Mouse (Mus musculus) lung, adult 2 months (tissue): ENCODE measurements around the gene Mgst2. TPM values are rescaled to one million over a fixed set of nuclear protein-coding genes. Genes with fewer than 3 reads are reported as not detected.

ENCODE experiments used
- DNase-seq: peaks from one replicate; pipeline ENCODE4 v3.0.0; 2022
- H3K4me1 ChIP-seq: fragments of 200-500 bp; 2 replicates; pipeline ENCODE4 v1.6.1; 2011; ENCODE audit warnings: low read length; ENCODE audit not compliant: control insufficient read depth, insufficient read depth
- H3K4me3 ChIP-seq: fragments of 200-500 bp; replicated peaks from 2 replicates; pipeline ENCODE3; 2011; ENCODE audit warnings: low read depth, mild to moderate bottlenecking, control low read depth, low read length; ENCODE audit errors: extremely low read depth
- CTCF ChIP-seq: fragments of 200-500 bp; IDR thresholded peaks from 2 replicates; pipeline ENCODE4 v1.5.1; 2011; ENCODE audit warnings: mild to moderate bottlenecking, low read length, control low read depth; ENCODE audit not compliant: insufficient read depth
- POLR2A ChIP-seq: fragments of 200-500 bp; IDR thresholded peaks from 2 replicates; pipeline ENCODE4 v1.6.1; 2011; ENCODE audit warnings: low read depth, mild to moderate bottlenecking, control low read depth, low read length, borderline replicate concordance; ENCODE audit errors: extremely low read depth
- WGBS: fragments of 180-500 bp; shearing (Covaris S2); methylation state at CpG from one replicate; pipeline ENCODE4 v1.1.7; 2018; 5-methylcytosine and 5-hydroxymethylcytosine counted together
- polyA plus RNA-seq: library from polyadenylated mRNA; depleted of rRNA; stranded (reverse); fragments of >200 nt; gene quantifications from 2 replicates; pipeline ENCODE4 v1.2.3, GENCODE M21; 2012; rRNA removed

Gene Mgst2
- polyA plus RNA-seq, result 1.3 and 3.6 TPM in 2 replicates

DNA sequence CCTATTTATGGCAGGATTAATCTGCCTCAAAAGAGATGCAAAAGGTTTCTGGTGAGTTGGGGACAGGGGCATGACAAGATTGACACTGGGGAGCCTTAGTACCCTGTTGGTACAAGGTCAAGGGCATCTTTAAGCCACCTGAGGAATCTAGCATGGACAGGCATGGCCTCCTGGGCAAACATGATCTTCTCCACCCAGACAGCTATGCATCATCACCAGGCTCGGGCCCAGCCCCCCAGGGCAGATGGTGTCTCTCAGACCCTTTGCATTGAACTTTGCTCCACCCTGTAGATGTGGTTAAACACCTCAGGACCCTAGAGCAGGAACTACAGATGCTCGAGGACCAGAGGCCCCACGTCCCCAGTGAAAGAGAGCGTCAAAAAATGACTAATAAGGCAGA is at the start of gene Mgst2:
Gene Mgst2 (plus strand): TSS at position 301 of the 400 bp plus-strand sequence.
- 66% methylated on average over 4 of the region's 4 CpGs for WGBS
- 0 out of 2 replicates have a peak, but pooled peaks cover 2% of the 10 kb centered on the region for H3K4me1 ChIP-seq
- DNase-seq, result no peak
- TF ChIP-seq CTCF (no peak), POLR2A (no peak)
- H3K4me3 ChIP-seq, result no peak within 1 kb of the TSS

DNA sequence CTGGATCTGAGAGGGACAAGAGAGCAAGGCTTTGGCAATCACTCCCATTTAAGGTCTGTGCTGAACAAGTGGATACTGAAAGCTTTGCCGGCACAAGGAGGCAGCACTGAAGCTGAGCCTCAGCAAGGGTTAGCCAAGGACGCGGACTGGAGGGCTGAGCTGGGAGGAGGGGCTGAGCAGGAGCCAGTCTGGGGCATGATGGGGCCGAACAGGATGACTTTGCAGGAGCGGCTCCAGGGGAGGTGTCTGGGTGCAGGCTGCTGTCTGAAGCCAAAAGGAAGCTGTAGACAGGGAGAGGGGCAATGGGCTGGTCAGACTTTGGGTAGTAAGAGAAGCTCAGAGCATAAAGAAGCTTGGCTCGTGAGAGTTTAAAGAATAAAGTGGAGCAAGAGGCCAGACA is 48.2 kb upstream of the Mgst2 start:
- no peaks in the 10 kb centered on the region for H3K4me1 ChIP-seq
- H3K4me3 ChIP-seq, result no peak overlapping the region
- TF ChIP-seq CTCF, result peak; percentile 69
- no peak for TF ChIP-seq POLR2A
- peak; percentile 62 for DNase-seq
- WGBS, result 8% methylated on average over 6 of the region's 6 CpGs

DNA sequence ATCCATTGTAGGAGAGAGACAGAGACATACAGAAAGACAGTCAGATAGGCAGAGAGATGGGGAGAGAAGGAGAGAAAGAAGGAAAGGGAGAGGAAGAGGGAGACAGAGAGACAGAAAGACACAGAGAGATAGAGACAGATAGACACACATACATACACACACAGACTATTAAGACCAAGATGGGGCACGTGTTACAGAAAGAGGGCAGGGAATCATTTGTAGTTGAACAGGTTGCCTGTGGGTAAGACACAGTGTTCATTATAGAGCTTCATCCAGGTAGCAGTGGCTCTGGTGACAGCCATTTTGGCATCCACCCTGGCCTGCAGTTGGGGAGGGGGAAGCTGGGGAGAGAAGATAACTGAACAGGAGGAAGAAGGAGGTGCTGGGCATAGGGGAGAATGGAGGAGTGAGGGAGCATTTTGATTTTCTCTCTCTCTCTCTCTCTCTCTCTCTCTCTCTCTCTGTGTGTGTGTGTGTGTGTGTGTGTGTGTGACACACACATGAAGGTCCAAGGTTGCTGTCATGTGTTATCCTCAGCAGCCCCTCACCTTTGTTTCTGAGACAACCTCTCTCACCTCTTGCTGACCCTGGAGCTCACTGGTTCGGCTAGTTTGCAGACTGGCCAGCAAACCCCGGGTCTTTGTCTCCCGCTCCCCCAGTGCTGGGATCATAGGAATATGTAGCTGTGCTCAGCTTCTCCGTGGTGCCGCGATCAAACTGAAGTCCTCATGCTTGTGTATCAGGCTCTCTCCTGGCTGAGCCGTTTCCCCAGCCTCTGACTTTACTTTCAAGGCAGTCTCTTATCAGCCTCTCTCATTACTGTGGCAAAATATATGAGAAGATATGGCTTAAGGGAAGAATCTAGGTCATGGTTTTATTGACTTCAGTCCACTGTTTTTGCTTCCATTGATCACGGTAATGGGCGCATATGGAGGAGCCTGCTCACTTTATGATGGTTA is 47.5 kb upstream of the Mgst2 start:
- TF ChIP-seq POLR2A, result no peak
- no peak for TF ChIP-seq CTCF
- H3K4me3 ChIP-seq, result no peak overlapping the region
- 83% methylated on average over 10 of the region's 10 CpGs for WGBS
- H3K4me1 ChIP-seq, result no peaks in the 10 kb centered on the region
- DNase-seq, result no peak

- H3K4me3 ChIP-seq, result no peak overlapping the region
- TF ChIP-seq POLR2A, result no peak
- TF ChIP-seq CTCF, result no peak
- 91% methylated on average over 13 of the region's 13 CpGs for WGBS
- DNase-seq, result no peak
- no peaks in the 10 kb centered on the region for H3K4me1 ChIP-seq
These were observed 45.9 kb upstream of the Mgst2 start for GRCm38 (mm10) chr3:51614278-51614677.

- WGBS, result 54% methylated on average over 2 of the region's 2 CpGs
- H3K4me3 ChIP-seq, result no peak overlapping the region
- H3K4me1 ChIP-seq, result peaks cover 3% of the 10 kb centered on the region; the same call in 1 of the 2 replicates
- peak; percentile 11 for DNase-seq
- TF ChIP-seq POLR2A, result no peak
- TF ChIP-seq CTCF, result no peak
These were observed 36.2 kb upstream of the Mgst2 start for GRCm38 (mm10) chr3:51623956-51624355.

GRCm38 (mm10) chr3:51627741-51628140 is 32.4 kb upstream of the Mgst2 start:
- Histone ChIP-seq H3K4me3 (no peak overlapping the region), H3K4me1 (peaks cover 3% of the 10 kb centered on the region; the same call in 1 of the 2 replicates)
- WGBS, result 75% methylated on average over 3 of the region's 3 CpGs
- TF ChIP-seq POLR2A (no peak), CTCF (no peak)
- no peak for DNase-seq

DNA sequence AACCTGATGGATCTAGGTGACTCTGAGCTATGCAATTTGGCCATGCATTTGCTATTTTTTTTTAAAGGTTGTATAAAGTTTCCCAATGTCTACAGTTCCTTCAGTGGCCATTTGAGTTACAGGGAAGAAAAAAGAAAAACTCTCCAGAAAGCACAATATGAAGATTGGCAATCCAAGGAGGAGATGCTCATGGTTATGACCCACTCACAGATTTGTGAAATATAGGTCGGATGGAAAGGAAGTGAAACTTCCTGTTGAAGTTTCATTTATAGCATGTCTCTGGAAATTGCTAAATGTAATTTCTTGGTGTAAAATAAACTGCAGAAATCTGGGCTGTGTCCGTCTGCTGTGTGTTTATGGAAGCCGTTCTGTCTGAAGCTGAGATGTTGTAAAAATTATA is 31.2 kb upstream of the Mgst2 start:
- no peak for TF ChIP-seq POLR2A
- TF ChIP-seq CTCF, result no peak
- 36% methylated on average over 3 of the region's 3 CpGs for WGBS

DNA sequence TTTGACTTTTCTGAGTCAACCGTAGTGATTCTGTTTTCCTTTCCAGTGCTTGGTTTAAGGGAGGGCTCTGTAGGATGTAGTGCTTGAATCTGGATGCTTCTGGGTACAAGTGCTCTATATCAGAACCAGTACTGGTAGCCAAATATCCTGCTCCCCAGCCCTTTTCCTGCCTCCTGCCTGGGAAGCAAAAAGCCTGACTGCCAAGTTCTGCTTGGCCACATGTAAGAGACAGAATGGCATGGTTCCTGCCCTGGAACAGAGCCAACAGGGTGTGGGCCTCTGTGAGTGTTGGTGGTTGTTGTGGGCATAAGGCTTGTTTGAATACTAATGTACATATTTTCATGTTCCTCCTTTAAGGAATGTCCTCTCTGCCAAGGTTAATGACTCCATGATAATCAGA is 29.4 kb upstream of the Mgst2 start:
- TF ChIP-seq POLR2A (no peak), CTCF (no peak)
- WGBS, result 90% methylated on average over 1 of the region's 1 CpGs
- no peak for DNase-seq
- Histone ChIP-seq H3K4me3 (no peak overlapping the region), H3K4me1 (no peaks in the 10 kb centered on the region; the same call in 1 of the 2 replicates)

More for the DNA sequence above, 31.2 kb upstream of the Mgst2 start:
- Histone ChIP-seq H3K4me1 (peaks cover under 1% of the 10 kb centered on the region; the same call in 1 of the 2 replicates), H3K4me3 (no peak overlapping the region)
- no peak for DNase-seq

DNA sequence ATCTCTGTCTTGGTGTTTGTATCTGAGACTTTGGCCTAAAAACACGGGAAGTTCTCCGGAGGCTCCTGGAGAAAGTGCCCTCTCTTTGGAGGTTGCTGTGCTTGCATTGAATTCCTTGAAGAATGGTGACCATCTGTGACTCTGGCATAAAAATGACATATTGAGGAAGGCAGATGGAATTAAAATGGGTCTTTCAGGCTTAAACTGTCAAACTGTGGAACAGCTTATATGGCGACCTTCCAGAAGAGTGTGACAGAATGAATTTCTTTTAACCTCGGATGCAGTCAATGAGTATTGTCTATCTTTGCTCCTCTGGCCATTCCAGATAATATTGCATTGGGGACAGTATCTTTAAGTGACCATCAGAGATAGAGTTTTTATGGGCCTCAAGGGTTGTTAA is 28.2 kb upstream of the Mgst2 start:
- Histone ChIP-seq H3K4me1 (no peaks in the 10 kb centered on the region; the same call in 1 of the 2 replicates), H3K4me3 (no peak overlapping the region)
- 91% methylated on average over 4 of the region's 4 CpGs for WGBS
- DNase-seq, result no peak
- TF ChIP-seq POLR2A (no peak), CTCF (no peak)

DNA sequence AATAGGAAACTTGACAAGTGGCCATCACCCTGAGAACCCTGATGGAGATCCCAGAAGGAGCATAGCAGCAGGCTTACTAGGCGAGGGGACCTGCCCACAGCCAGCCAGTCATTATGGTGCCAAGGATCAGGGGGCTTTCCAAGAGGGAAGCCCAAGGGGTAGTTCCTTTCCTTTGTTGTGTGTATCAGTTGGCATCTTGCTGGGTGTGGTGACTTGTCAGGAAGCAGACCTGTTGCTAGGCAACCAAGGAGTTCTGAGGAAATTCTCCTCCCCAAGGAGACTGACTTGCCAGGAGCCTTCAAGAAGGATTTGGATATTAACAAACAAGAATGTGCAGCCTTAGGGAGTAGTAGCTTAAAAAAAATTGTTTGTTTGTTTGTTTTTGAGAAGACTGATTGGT is 25.7 kb upstream of the Mgst2 start:
- H3K4me3 ChIP-seq, result no peak overlapping the region
- DNase-seq, result no peak
- TF ChIP-seq CTCF (no peak), POLR2A (no peak)
- H3K4me1 ChIP-seq, result no peaks in the 10 kb centered on the region; the same call in 1 of the 2 replicates
- 68% methylated on average over 1 of the region's 1 CpGs for WGBS
